Mouse (Mus musculus) neural tube, embryonic 12.5 days (tissue): ENCODE measurements around the gene Irs2. TPM values are rescaled to one million over a fixed set of nuclear protein-coding genes. Genes with fewer than 3 reads are reported as not detected.

Experiments used
- ATAC-seq: fragments of 200-750 bp; cut with Nextera tagmentation; 2 replicates; pipeline ENCODE4 v1.8.0; 2017; ENCODE audit warnings: low read depth, mild to moderate bottlenecking, moderate TSS enrichment, moderate library complexity; ENCODE audit not compliant: low FRiP score
- H3K27ac ChIP-seq: fragments of 300-500 bp; sonication (generic); 2 replicates; pipeline ENCODE4 v1.5.1; 2016
- H3K27me3 ChIP-seq: fragments of 300-500 bp; sonication (generic); replicated peaks from 2 replicates; pipeline ENCODE4 v1.6.1; 2016; ENCODE audit warnings: mild to moderate bottlenecking
- H3K36me3 ChIP-seq: fragments of 300-500 bp; sonication (generic); 2 replicates; pipeline ENCODE4 v1.6.1; 2016; ENCODE audit warnings: mild to moderate bottlenecking
- H3K4me1 ChIP-seq: fragments of 300-500 bp; sonication (generic); 2 replicates; pipeline ENCODE4 v1.6.1; 2016
- H3K4me2 ChIP-seq: fragments of 300-500 bp; sonication (generic); replicated peaks from 2 replicates; pipeline ENCODE4 v1.6.1; 2016; ENCODE audit warnings: mild to moderate bottlenecking
- H3K4me3 ChIP-seq: fragments of 300-500 bp; sonication (generic); 2 replicates; pipeline ENCODE4 v1.5.1; 2016
- H3K9ac ChIP-seq: fragments of 300-500 bp; sonication (generic); 2 replicates; pipeline ENCODE4 v1.6.1; 2016; ENCODE audit warnings: mild to moderate bottlenecking
- H3K9me3 ChIP-seq: fragments of 300-500 bp; sonication (generic); 2 replicates; pipeline ENCODE4 v1.6.1; 2016; ENCODE audit warnings: mild to moderate bottlenecking
- WGBS: fragments of 180-500 bp; shearing (Covaris S2); methylation state at CpG from one replicate; pipeline ENCODE4 v1.1.7; 2016; 5-methylcytosine and 5-hydroxymethylcytosine counted together
- polyA plus RNA-seq: library from polyadenylated mRNA; unstranded; fragments of >200 nt; fragmentation: Nextera tagmentation; extraction: Ambion mirVana; gene quantifications from 2 replicates; pipeline ENCODE4 v1.2.1, GENCODE M21; 2016

Gene Irs2
- polyA plus RNA-seq, 1 experiment from 2014 or later: 9.5 TPM

- H3K36me3 ChIP-seq: peaks cover 4% of the 10 kb centered on the region; the same call in 1 of the 2 replicates
- H3K9ac ChIP-seq: peak overlapping the region; percentile 89
- no peaks in the 10 kb centered on the region for H3K9me3 ChIP-seq
- ATAC-seq: 0 out of 2 replicates have a peak, but pooled peaks have one; percentile 0
- H3K27me3 ChIP-seq: no peaks in the 10 kb centered on the region
- H3K4me2 ChIP-seq: peak overlapping the region; percentile 81
- peak overlapping the region; percentile 91 for H3K27ac ChIP-seq
- H3K4me1 ChIP-seq: peaks cover 55% of the 10 kb centered on the region
- H3K4me3 ChIP-seq: peak overlapping the region; percentile 88
- WGBS: under 1% methylated on average over 88 of the region's 88 CpGs
Measured at GRCm38 (mm10) chr8:11007581-11008378, 478 bp downstream of the Irs2 start.

- Histone ChIP-seq H3K4me1 (peaks cover 62% of the 10 kb centered on the region), H3K27ac (peak overlapping the region; percentile 57), H3K36me3 (peaks cover 4% of the 10 kb centered on the region; the same call in 1 of the 2 replicates), H3K9ac (peak overlapping the region; percentile 89), H3K27me3 (no peaks in the 10 kb centered on the region), H3K4me3 (peak overlapping the region; percentile 88), H3K9me3 (no peaks in the 10 kb centered on the region), H3K4me2 (peak overlapping the region; percentile 81)
- peak; percentile 26 for ATAC-seq
- WGBS: under 1% methylated on average over 56 of the region's 56 CpGs
Measured at GRCm38 (mm10) chr8:11007001-11007580, 1.2 kb downstream of the Irs2 start.

- Histone ChIP-seq H3K4me3 (peak overlapping the region; percentile 88), H3K4me2 (peak overlapping the region; percentile 81), H3K9ac (peak overlapping the region; percentile 89), H3K4me1 (peaks cover 71% of the 10 kb centered on the region), H3K9me3 (no peaks in the 10 kb centered on the region), H3K27ac (no peak overlapping the region), H3K27me3 (no peaks in the 10 kb centered on the region), H3K36me3 (peaks cover 4% of the 10 kb centered on the region; the same call in 1 of the 2 replicates)
- no peak for ATAC-seq
- 87% methylated on average over 9 of the region's 9 CpGs for WGBS
Measured at GRCm38 (mm10) chr8:11006276-11006630, 2.0 kb downstream of the Irs2 start.

GRCm38 (mm10) chr8:11005460-11006275 is 2.6 kb downstream of the Irs2 start:
- H3K27ac ChIP-seq: no peak overlapping the region
- WGBS: 83% methylated on average over 26 of the region's 26 CpGs
- H3K36me3 ChIP-seq: peaks cover 4% of the 10 kb centered on the region; the same call in 1 of the 2 replicates
- peaks cover 71% of the 10 kb centered on the region for H3K4me1 ChIP-seq
- no peaks in the 10 kb centered on the region for H3K27me3 ChIP-seq
- peak overlapping the region; percentile 88 for H3K4me3 ChIP-seq
- peak overlapping the region; percentile 81 for H3K4me2 ChIP-seq
- no peaks in the 10 kb centered on the region for H3K9me3 ChIP-seq
- no peak for ATAC-seq
- H3K9ac ChIP-seq: 0 out of 2 replicates have a peak overlapping the region, but pooled peaks have one; percentile 89

- Histone ChIP-seq H3K4me1 (peaks cover 71% of the 10 kb centered on the region), H3K9ac (peak overlapping the region; percentile 54), H3K4me2 (peak overlapping the region; percentile 81), H3K27ac (no peak overlapping the region), H3K4me3 (peak overlapping the region; percentile 88), H3K9me3 (no peaks in the 10 kb centered on the region), H3K27me3 (no peaks in the 10 kb centered on the region), H3K36me3 (peaks cover 4% of the 10 kb centered on the region; the same call in 1 of the 2 replicates)
- ATAC-seq: no peak
- WGBS: 77% methylated on average over 22 of the region's 22 CpGs
Measured at GRCm38 (mm10) chr8:11004781-11005459, 3.3 kb downstream of the Irs2 start.

GRCm38 (mm10) chr8:11003917-11004470 is 4.3 kb downstream of the Irs2 start:
- 38% methylated on average over 7 of the region's 7 CpGs for WGBS
- peak overlapping the region; percentile 81 for H3K4me2 ChIP-seq
- H3K36me3 ChIP-seq: peaks cover 4% of the 10 kb centered on the region; the same call in 1 of the 2 replicates
- H3K9me3 ChIP-seq: no peaks in the 10 kb centered on the region
- ATAC-seq: no peak
- H3K4me3 ChIP-seq: peak overlapping the region; percentile 88
- peaks cover 72% of the 10 kb centered on the region for H3K4me1 ChIP-seq
- H3K27ac ChIP-seq: no peak overlapping the region
- H3K27me3 ChIP-seq: no peaks in the 10 kb centered on the region
- peak overlapping the region; percentile 54 for H3K9ac ChIP-seq

- Histone ChIP-seq H3K4me1 (peaks cover 74% of the 10 kb centered on the region), H3K27ac (no peak overlapping the region), H3K9me3 (no peaks in the 10 kb centered on the region), H3K4me2 (peak overlapping the region; percentile 81), H3K36me3 (peaks cover 5% of the 10 kb centered on the region), H3K4me3 (peak overlapping the region; percentile 88), H3K27me3 (no peaks in the 10 kb centered on the region), H3K9ac (peak overlapping the region; percentile 54)
- WGBS: 33% methylated on average over 6 of the region's 6 CpGs
- no peak for ATAC-seq
Measured at GRCm38 (mm10) chr8:11003253-11003652, 5.0 kb downstream of the Irs2 start.

- Histone ChIP-seq H3K36me3 (peaks cover 6% of the 10 kb centered on the region), H3K27ac (no peak overlapping the region), H3K27me3 (no peaks in the 10 kb centered on the region), H3K9ac (peak overlapping the region; percentile 54), H3K9me3 (no peaks in the 10 kb centered on the region), H3K4me2 (peak overlapping the region; percentile 81), H3K4me1 (peaks cover 78% of the 10 kb centered on the region), H3K4me3 (peak overlapping the region; percentile 88)
- ATAC-seq: no peak
- 29% methylated on average over 6 of the region's 6 CpGs for WGBS
Measured at GRCm38 (mm10) chr8:11002816-11003215, 5.4 kb downstream of the Irs2 start.

- Histone ChIP-seq H3K9me3 (no peaks in the 10 kb centered on the region), H3K27me3 (no peaks in the 10 kb centered on the region), H3K36me3 (peaks cover 7% of the 10 kb centered on the region), H3K4me1 (peaks cover 80% of the 10 kb centered on the region), H3K27ac (no peak overlapping the region), H3K4me3 (peak overlapping the region; percentile 19), H3K4me2 (peak overlapping the region; percentile 81), H3K9ac (0 out of 2 replicates have a peak overlapping the region, but pooled peaks have one; percentile 42)
- ATAC-seq: no peak
- 11% methylated on average over 6 of the region's 6 CpGs for WGBS
Measured at GRCm38 (mm10) chr8:11001062-11001549, 7.2 kb downstream of the Irs2 start.

GRCm38 (mm10) chr8:10999538-10999937 is 8.7 kb downstream of the Irs2 start:
- Histone ChIP-seq H3K4me2 (peak overlapping the region; percentile 81), H3K36me3 (peaks cover 9% of the 10 kb centered on the region; the same call in 1 of the 2 replicates), H3K4me1 (peaks cover 66% of the 10 kb centered on the region), H3K9me3 (no peaks in the 10 kb centered on the region), H3K9ac (no peak overlapping the region), H3K27me3 (no peaks in the 10 kb centered on the region), H3K4me3 (no peak overlapping the region), H3K27ac (no peak overlapping the region)
- 79% methylated on average over 4 of the region's 4 CpGs for WGBS
- ATAC-seq: no peak

- Histone ChIP-seq H3K4me3 (no peak overlapping the region), H3K36me3 (peaks cover 13% of the 10 kb centered on the region; the same call in 1 of the 2 replicates), H3K4me2 (no peak overlapping the region), H3K9me3 (0 out of 2 replicates have a peak, but pooled peaks cover 5% of the 10 kb centered on the region), H3K9ac (no peak overlapping the region), H3K27ac (no peak overlapping the region), H3K4me1 (peaks cover 50% of the 10 kb centered on the region), H3K27me3 (no peaks in the 10 kb centered on the region)
- 89% methylated on average over 2 of the region's 2 CpGs for WGBS
- no peak for ATAC-seq
Measured at GRCm38 (mm10) chr8:10996247-10996646, 12.0 kb downstream of the Irs2 start.
